Mouse (Mus musculus) neural tube, embryonic 11.5 days (tissue): ENCODE data around the gene Map3k11. TPM values are rescaled to one million over a fixed set of nuclear protein-coding genes. Genes with fewer than 3 reads are reported as not detected.
A peak's percentile ranks its signal among the peaks of the same experiment; 100 is the strongest.

Experiments used
- ATAC-seq: fragments of 200-750 bp; cut with Nextera tagmentation; 2 replicates; pipeline ENCODE4 v1.8.0; 2017; ENCODE audit warnings: moderate number of reproducible peaks, mild to moderate bottlenecking, moderate TSS enrichment, moderate library complexity; ENCODE audit not compliant: insufficient read depth, low FRiP score, low TSS enrichment
- DNase-seq: peaks from one replicate; pipeline ENCODE4 v3.0.0-alpha.2; 2015; ENCODE audit warnings: low spot score
- H3K27ac ChIP-seq: fragments of 300-500 bp; sonication (generic); 2 replicates; pipeline ENCODE4 v1.5.1; 2014; ENCODE audit warnings: low read depth, mild to moderate bottlenecking, low read length
- H3K27me3 ChIP-seq: fragments of 300-500 bp; sonication (generic); 2 replicates; pipeline ENCODE4 v1.6.1; 2014; ENCODE audit warnings: mild to moderate bottlenecking, low read length, mixed read lengths; ENCODE audit not compliant: control insufficient read depth, insufficient read depth
- H3K36me3 ChIP-seq: fragments of 300-500 bp; sonication (generic); 2 replicates; pipeline ENCODE4 v1.6.1; 2014; ENCODE audit warnings: mild to moderate bottlenecking, low read length, moderate library complexity, mixed read lengths; ENCODE audit not compliant: control insufficient read depth, insufficient read depth
- H3K4me1 ChIP-seq: fragments of 300-500 bp; sonication (generic); 2 replicates; pipeline ENCODE4 v1.6.1; 2014; ENCODE audit warnings: low read length, mixed read lengths; ENCODE audit not compliant: control insufficient read depth, insufficient read depth
- H3K4me2 ChIP-seq: fragments of 300-500 bp; sonication (generic); 2 replicates; pipeline ENCODE4 v1.6.1; 2014; ENCODE audit warnings: low read depth, mild to moderate bottlenecking, moderate library complexity
- H3K4me3 ChIP-seq: fragments of 300-500 bp; sonication (generic); 2 replicates; pipeline ENCODE4 v1.5.1; 2014; ENCODE audit warnings: low read depth, low read length
- H3K9ac ChIP-seq: fragments of 300-500 bp; sonication (generic); 2 replicates; pipeline ENCODE4 v1.6.1; 2014; ENCODE audit warnings: mild to moderate bottlenecking, low read length
- H3K9me3 ChIP-seq: fragments of 300-500 bp; sonication (generic); 2 replicates; pipeline ENCODE4 v1.6.1; 2016; ENCODE audit warnings: low read length; ENCODE audit not compliant: control insufficient read depth
- WGBS: fragments of 180-500 bp; shearing (Covaris S2); extraction: QIAGEN DNeasy Blood & Tissue Kit; methylation state at CpG from one replicate; pipeline ENCODE4 v1.1.7; 2014; 5-methylcytosine and 5-hydroxymethylcytosine counted together
- polyA plus RNA-seq: library from polyadenylated mRNA; unstranded; fragments of >200 nt; fragmentation: Nextera tagmentation; extraction: Ambion mirVana; gene quantifications from 2 replicates; pipeline ENCODE4 v1.2.1, GENCODE M21; 2014

Gene Map3k11
- 21.0 and 22.0 TPM in 2 replicates for polyA plus RNA-seq

GRCm38 (mm10) chr19:5688200-5689087, at the start of gene Map3k11, which contains the start of gene Pcnx3:
Map3k11 (plus strand) TSS chr19:5688742.
Pcnx3 (minus strand) TSS chr19:5688908.
- peak within 1 kb of the TSS; percentile 99 for H3K4me2 ChIP-seq
- H3K4me1 ChIP-seq, result peaks cover 31% of the 10 kb centered on the region
- peaks cover 21% of the 10 kb centered on the region for H3K36me3 ChIP-seq
- no peaks in the 10 kb centered on the region for H3K27me3 ChIP-seq
- no peaks in the 10 kb centered on the region for H3K9me3 ChIP-seq
- WGBS, result under 1% methylated on average over 64 of the region's 69 CpGs
- ATAC-seq (peak; percentile 94), DNase-seq (peak; percentile 97)
- peak within 1 kb of the TSS; percentile 78 for H3K27ac ChIP-seq
- peak within 1 kb of the TSS; percentile 80 for H3K9ac ChIP-seq
- peak within 1 kb of the TSS; percentile 79 for H3K4me3 ChIP-seq

- ATAC-seq (no peak), DNase-seq (no peak)
- H3K4me2 ChIP-seq, result no peak overlapping the region
- H3K36me3 ChIP-seq, result peaks cover 23% of the 10 kb centered on the region
- H3K9ac ChIP-seq, result no peak overlapping the region
- no peak overlapping the region for H3K4me3 ChIP-seq
- WGBS, result 65% methylated on average over 9 of the region's 9 CpGs
- no peaks in the 10 kb centered on the region for H3K9me3 ChIP-seq
- no peak overlapping the region for H3K27ac ChIP-seq
- H3K4me1 ChIP-seq, result peaks cover 9% of the 10 kb centered on the region
- H3K27me3 ChIP-seq, result no peaks in the 10 kb centered on the region
Measured at GRCm38 (mm10) chr19:5640339-5640738, 48.2 kb upstream of the Map3k11 start.

DNA sequence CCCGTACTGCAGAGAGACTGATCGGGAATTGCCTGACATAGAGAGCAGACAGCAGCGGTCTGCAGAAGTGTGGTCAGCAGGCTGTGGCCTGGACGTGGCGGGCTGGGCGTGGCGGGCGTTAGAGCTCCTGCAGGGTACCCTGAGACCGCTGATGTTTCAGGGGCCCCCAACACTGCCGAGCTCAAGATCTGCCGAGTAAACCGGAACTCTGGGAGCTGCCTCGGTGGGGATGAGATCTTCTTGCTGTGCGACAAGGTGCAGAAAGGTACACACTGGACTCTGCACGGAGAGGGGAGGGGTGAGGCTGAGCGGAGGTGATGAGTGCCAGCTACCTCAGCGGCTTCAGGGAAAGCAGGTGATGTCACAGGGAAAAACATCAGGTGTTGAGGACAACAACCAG, 47.5 kb upstream of the Map3k11 start:
- Histone ChIP-seq H3K36me3 (peaks cover 27% of the 10 kb centered on the region), H3K27me3 (no peaks in the 10 kb centered on the region), H3K9me3 (no peaks in the 10 kb centered on the region), H3K4me1 (peaks cover 9% of the 10 kb centered on the region), H3K4me3 (no peak overlapping the region), H3K4me2 (no peak overlapping the region), H3K9ac (no peak overlapping the region), H3K27ac (no peak overlapping the region)
- no peak for ATAC-seq
- WGBS, result 94% methylated on average over 17 of the region's 17 CpGs
- DNase-seq, result no peak

DNA sequence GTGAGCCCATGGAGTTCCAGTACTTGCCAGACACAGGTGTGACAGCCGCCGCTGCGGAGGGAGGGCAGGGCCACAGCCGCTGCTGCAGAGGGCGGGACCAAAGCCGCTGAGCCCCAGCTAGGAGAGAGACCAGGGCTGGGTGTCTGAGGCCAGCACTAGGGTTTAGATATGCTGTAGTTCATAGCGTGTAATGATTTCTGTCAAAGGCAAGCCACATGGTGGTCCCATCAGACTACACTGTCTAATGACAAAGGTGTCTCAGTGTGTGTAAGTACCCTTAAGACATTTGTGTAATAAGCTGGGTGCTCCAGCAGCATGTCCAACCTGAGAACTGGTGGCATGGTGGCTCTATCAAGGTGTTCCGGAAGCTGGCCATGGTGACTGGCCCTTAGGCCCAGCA, 46.9 kb upstream of the Map3k11 start:
- 93% methylated on average over 8 of the region's 8 CpGs for WGBS
- ATAC-seq, result no peak
- Histone ChIP-seq H3K4me3 (no peak overlapping the region), H3K36me3 (peaks cover 27% of the 10 kb centered on the region), H3K4me1 (peaks cover 8% of the 10 kb centered on the region), H3K27ac (no peak overlapping the region), H3K4me2 (no peak overlapping the region), H3K27me3 (no peaks in the 10 kb centered on the region), H3K9ac (no peak overlapping the region), H3K9me3 (no peaks in the 10 kb centered on the region)
- DNase-seq, result no peak

DNA sequence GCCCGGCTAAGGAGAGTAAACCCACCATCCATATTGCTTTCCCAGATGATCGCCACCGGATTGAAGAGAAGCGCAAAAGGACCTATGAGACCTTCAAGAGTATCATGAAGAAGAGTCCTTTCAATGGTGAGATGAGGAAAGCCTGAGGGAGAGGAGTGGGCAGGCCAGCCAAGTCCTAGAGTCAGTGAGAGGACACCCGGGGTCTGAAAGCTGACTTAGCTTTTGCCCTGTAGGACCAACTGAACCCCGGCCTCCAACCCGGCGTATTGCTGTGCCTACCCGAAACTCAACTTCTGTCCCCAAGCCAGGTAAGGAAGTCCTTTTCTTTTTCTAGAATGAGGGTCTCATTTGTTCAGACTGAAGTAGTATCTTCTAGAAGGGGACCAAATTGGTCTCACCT, 43.3 kb upstream of the Map3k11 start:
- ATAC-seq (no peak), DNase-seq (no peak)
- WGBS, result 96% methylated on average over 9 of the region's 9 CpGs
- Histone ChIP-seq H3K27me3 (no peaks in the 10 kb centered on the region), H3K27ac (no peak overlapping the region), H3K4me2 (no peak overlapping the region), H3K4me3 (no peak overlapping the region), H3K36me3 (peaks cover 33% of the 10 kb centered on the region), H3K9ac (no peak overlapping the region), H3K4me1 (peaks cover 9% of the 10 kb centered on the region), H3K9me3 (no peaks in the 10 kb centered on the region)

- Histone ChIP-seq H3K27ac (no peak overlapping the region), H3K4me1 (peaks cover 9% of the 10 kb centered on the region), H3K9ac (no peak overlapping the region), H3K4me2 (no peak overlapping the region), H3K9me3 (no peaks in the 10 kb centered on the region), H3K27me3 (no peaks in the 10 kb centered on the region), H3K4me3 (no peak overlapping the region), H3K36me3 (peaks cover 23% of the 10 kb centered on the region)
- 87% methylated on average over 8 of the region's 8 CpGs for WGBS
- no peak for DNase-seq
- no peak for ATAC-seq
Measured at GRCm38 (mm10) chr19:5646731-5647330, 41.7 kb upstream of the Map3k11 start.

- DNase-seq (no peak), ATAC-seq (no peak)
- Histone ChIP-seq H3K4me1 (peaks cover 9% of the 10 kb centered on the region), H3K9me3 (no peaks in the 10 kb centered on the region), H3K36me3 (peaks cover 20% of the 10 kb centered on the region), H3K4me3 (no peak overlapping the region), H3K4me2 (no peak overlapping the region), H3K9ac (peak overlapping the region; percentile 41; the same call in 1 of the 2 replicates), H3K27me3 (no peaks in the 10 kb centered on the region), H3K27ac (no peak overlapping the region)
- 97% methylated on average over 6 of the region's 6 CpGs for WGBS
Measured at GRCm38 (mm10) chr19:5647791-5648190, 40.8 kb upstream of the Map3k11 start.

- ATAC-seq, result peak; percentile 72
- H3K36me3 ChIP-seq, result peaks cover 17% of the 10 kb centered on the region
- WGBS, result 18% methylated on average over 26 of the region's 26 CpGs
Measured at GRCm38 (mm10) chr19:5648401-5649297, 39.9 kb upstream of the Map3k11 start.

More at GRCm38 (mm10) chr19:5648401-5649297, 39.9 kb upstream of the Map3k11 start:
- Histone ChIP-seq H3K27me3 (0 out of 2 replicates have a peak, but pooled peaks cover 2% of the 10 kb centered on the region), H3K9me3 (no peaks in the 10 kb centered on the region), H3K9ac (peak overlapping the region; percentile 41), H3K4me1 (peaks cover 9% of the 10 kb centered on the region), H3K4me2 (peak overlapping the region; percentile 52), H3K4me3 (peak overlapping the region; percentile 19; the same call in 1 of the 2 replicates), H3K27ac (peak overlapping the region; percentile 67)
- DNase-seq, result peak; percentile 87
